Mouse (Mus musculus) embryo, embryonic 10.5 days (tissue): Measurements from ENCODE around the gene Tagap.
"Not testable (repeated sequence)": the region's sequence is repeated elsewhere in the genome, so short reads cannot be mapped to it uniquely, and the experiment has no call there.

ENCODE experiments used
- DNase-seq: peaks from one replicate; pipeline ENCODE4 v3.0.0-alpha.2; 2015; ENCODE audit warnings: low spot score

The Tagap gene

DNA sequence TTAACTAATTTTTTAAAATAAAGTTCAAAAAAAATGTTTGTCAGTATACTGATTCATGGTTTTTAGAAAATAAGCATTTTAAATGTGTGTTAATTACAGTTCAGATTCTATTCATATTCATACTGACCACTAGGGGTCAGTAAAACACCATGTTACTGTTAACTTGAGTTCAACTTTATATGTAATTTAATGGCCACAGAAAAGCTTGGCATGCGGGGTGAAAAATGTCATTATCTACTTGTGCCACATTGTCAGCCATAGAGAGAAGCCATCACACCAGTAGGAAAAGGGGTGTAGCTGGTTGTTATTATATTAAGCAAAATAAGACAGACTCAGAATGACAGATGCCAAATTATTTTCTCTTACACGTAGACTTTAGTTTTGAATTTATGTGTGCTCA lies 57.7 kb downstream of the Tagap start:
- not testable (repeated sequence) for DNase-seq
